Mouse (Mus musculus) left cerebral cortex, postnatal 4 days (tissue): ENCODE measurements around the gene Olfr1411. TPM values are rescaled to one million over a fixed set of nuclear protein-coding genes. Genes with fewer than 3 reads are reported as not detected.

ENCODE experiments used
- DNase-seq: peaks from one replicate; pipeline ENCODE4 v3.0.0-alpha.2; 2022
- intact Hi-C: fragments of 180-260 bp; cut with DNase I; formaldehyde crosslinking; loops from one replicate; pipeline ENCODE4 v1.15.1; 2025
- total RNA-seq, 2 experiments: library from RNA; stranded (reverse); gene quantifications; 2 replicates each; pipeline ENCODE4 v1.2.3; 2021

Gene Olfr1411
- total RNA-seq, 2 experiments from 2014 or later: not detected

GRCm38 (mm10) chr1:92638181-92638580 is 44.0 kb downstream of the Olfr1411 start:
- no peak for DNase-seq
- intact Hi-C loops: no loop called here

GRCm38 (mm10) chr1:92638736-92639135 is 44.5 kb downstream of the Olfr1411 start:
- intact Hi-C loops: no loop called here
- no peak for DNase-seq

DNA sequence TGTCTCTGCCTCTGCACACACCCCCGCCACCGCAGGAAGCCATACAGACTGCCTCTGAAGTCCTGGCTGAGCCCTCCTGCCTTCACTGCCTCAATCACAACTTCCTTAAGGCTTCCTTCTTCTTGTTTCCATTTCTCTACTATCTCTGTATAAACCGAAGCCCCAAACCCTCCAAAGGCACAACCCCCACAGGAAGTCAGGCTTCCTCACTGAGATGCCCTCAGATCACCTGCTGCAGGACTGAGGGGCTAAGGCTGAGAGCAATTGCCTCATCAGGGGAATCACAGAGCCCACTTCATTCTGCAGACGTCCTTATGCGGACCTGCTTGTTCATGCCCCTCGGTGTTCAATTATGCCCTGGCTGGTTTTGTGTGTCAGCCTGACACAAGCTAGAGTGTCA is 46.2 kb downstream of the Olfr1411 start:
- intact Hi-C loops: no loop called here
- no peak for DNase-seq

GRCm38 (mm10) chr1:92641514-92642272 is 47.5 kb downstream of the Olfr1411 start, which contains the start of gene Cops9:
TSS of gene Cops9 (minus strand) at chr1:92641985.
- intact Hi-C loops: no loop called here
- peak; percentile 90 for DNase-seq

DNA sequence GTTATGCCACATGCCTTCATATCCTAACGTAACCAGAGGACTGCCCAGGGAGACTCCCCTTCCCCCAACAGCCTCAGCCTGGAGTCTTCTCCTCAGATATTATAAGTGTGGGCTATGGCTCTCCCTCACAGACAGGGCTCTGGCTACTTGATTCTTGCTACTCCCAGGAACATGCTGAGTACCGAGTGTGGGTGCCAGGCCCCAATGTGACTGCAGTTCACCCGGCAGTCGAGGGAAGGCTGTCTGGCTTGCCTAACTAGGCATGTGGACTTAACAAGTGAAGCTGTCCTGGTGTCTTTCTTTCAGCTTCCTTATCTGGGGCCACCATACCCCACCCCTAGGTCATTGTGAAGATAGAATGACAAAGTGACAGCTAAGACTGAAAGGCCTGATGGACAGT is 49.5 kb downstream of the Olfr1411 start:
- no peak for DNase-seq
- intact Hi-C loops: no loop called here

DNA sequence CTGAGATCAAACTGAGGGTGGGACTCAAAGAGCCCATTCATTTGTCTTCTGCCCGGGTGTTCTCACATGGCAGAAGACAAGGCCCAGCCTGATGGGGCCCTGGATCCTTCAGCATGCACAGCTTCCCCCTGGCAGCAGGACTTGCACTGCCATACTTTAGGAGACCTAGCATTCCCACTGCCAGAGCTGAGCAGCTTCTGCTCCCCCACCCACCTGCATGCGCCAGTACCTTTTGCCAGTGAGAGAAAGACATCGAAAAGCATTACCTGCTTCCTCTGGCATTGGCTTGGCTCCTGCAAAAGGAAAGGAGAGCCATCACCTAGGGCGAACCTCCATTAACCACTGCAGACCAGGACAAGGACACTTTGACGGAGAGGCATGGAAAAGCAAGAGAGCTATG is 50.7 kb downstream of the Olfr1411 start:
- intact Hi-C loops: loop anchor here (5.0 kb wide), 2 partner anchors 123 to 187 kb away; partner anchors contain the start of gene Gpc1
- no peak for DNase-seq

DNA sequence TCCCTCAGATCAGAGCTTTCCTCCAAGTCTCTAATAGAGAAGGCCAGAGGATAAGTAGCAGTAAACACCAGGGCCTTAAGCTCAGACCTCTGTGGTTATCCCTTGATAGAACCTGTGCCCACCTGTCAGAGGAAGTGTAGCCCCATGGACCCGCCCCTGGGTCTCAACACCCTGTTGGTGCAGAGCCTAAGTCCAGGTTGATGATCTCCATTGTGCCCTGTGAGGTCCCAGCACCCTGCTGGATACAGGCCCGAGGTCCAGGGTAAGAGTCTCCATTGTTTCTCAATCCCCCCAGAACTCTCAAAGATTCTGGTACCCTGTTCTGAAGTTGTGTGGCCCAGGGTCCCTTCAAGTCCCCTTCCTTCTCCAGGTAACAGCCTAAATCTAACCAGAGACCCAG is 51.9 kb downstream of the Olfr1411 start:
- DNase-seq: no peak
- intact Hi-C loops: loop anchor here (5.0 kb wide), 2 partner anchors 124 to 186 kb away; partner anchors contain the start of gene Gpc1

GRCm38 (mm10) chr1:92646601-92647000 is 52.4 kb downstream of the Olfr1411 start:
- DNase-seq: no peak
- intact Hi-C loops: loop anchor here (5.0 kb wide), 2 partner anchors 124 to 186 kb away; partner anchors contain the start of gene Gpc1

- DNase-seq: no peak
- intact Hi-C loops: loop anchor here (5.0 kb wide), 2 partner anchors 125 to 185 kb away; partner anchors contain the start of gene Gpc1
Measured at GRCm38 (mm10) chr1:92647026-92647425, 52.8 kb downstream of the Olfr1411 start.

Other genes starting within 250 kb of the Olfr1411 start
- 100 to 1,000 TPM; 161 to 166 TPM for gene Ndufa10, start 120.6 kb upstream of the Olfr1411 start, total RNA-seq
- gene Olfr1416, start 109.3 kb upstream of the Olfr1411 start, total RNA-seq: not detected
- not detected for gene Olfr1415, start 98.3 kb upstream of the Olfr1411 start, total RNA-seq
- not detected for gene Olfr1414, start 75.8 kb upstream of the Olfr1411 start, total RNA-seq
- gene Olfr1413, start 23.1 kb upstream of the Olfr1411 start, total RNA-seq: not detected
- not detected for gene Olfr1412, start 8.6 kb upstream of the Olfr1411 start, total RNA-seq
- not detected for gene Olfr1410, start 11.4 kb downstream of the Olfr1411 start, total RNA-seq
- not detected for gene Olfr12, start 23.4 kb downstream of the Olfr1411 start, total RNA-seq
- 100 to 1,000 TPM; 231 to 252 TPM for gene Cops9, start 47.6 kb downstream of the Olfr1411 start, total RNA-seq
- gene Otos, start 54.4 kb downstream of the Olfr1411 start, total RNA-seq: not detected
- 100 to 1,000 TPM; 160 to 188 TPM for gene Gpc1, start 237.2 kb downstream of the Olfr1411 start, total RNA-seq